Mouse (Mus musculus) gastrocnemius, postnatal 10 days (tissue): ENCODE results near the gene Tbx1. TPM values are rescaled to one million over a fixed set of nuclear protein-coding genes. Genes with fewer than 3 reads are reported as not detected.

Experiments
- DNase-seq: peaks from one replicate; pipeline ENCODE4 v3.0.0; 2021; ENCODE audit warnings: mixed read lengths
- long read RNA-seq, 2 experiments: library from polyadenylated mRNA; stranded (forward); transcript quantifications; one replicate each; pipeline ENCODE4 v2.0.0; 2021
- total RNA-seq, 2 experiments: library from RNA; stranded (reverse); gene quantifications; 2 replicates each; pipeline ENCODE4 v1.2.3; 2021

Gene Tbx1
- 1 to 10 TPM; 2.3 to 5.5 TPM for total RNA-seq
- long read RNA-seq, experiment 1, transcript Tbx1-203 (7 exons, 2,511 nt) = major isoform, 11 of 14 reads
- long read RNA-seq, experiment 1, partial matches to known transcripts = 2 of 14 reads
- long read RNA-seq, experiment 1, other reads (novel, unspliced or antisense) = 1 of 14 reads
- long read RNA-seq, experiment 2, transcript Tbx1-203 (7 exons, 2,511 nt) = major isoform, 6 of 9 reads
- long read RNA-seq, experiment 2, partial matches to known transcripts = 1 of 9 reads
- long read RNA-seq, experiment 2, other reads (novel, unspliced or antisense) = 2 of 9 reads

DNA sequence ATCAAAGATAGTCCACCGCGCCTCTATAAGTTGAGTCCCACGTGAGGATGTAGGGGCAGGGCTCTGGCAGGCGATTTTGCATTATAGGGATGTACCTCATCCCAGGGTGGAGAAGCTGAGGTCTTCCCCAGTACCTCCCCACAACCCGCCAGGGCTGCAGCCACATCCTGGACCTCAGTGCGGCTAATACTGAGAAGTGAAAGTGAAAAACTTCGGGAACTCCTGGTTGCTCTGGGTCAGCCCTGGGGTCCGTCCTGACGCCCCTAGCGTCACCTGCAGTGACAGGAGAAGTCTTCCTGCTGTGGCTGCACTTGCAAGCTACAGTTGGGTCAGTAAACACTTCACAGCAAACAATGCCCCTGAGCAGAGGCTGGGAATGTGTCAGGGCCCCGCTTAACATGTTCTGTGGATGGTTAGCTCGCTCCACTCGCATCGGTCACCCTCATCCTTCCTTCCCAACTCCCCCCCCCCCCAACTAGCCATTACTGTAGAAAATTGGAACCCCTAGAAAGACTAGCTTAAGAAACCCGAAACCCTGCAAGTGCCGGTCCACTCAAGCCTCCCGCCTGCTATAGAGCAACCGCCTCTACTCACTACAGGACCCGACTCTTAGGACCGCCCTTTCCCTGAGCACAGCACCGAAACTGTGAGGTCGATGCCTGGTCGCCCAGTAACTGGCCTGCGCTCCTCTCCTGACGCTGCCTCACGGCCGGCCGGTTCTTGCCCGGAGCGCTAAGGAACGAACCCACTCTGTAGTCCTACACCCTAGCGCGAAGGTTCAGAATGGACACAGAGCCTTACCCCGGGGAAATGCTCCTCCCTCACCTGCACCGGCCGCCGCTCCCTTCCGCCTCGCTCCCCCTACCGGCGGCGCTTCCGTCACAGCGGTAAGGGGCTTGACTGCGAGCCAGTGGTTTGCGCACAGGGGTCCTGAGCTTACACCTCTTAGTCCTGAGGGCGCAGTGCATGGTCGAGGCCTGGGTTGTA is at the start of gene Tbx1:
TSS of gene Tbx1 (minus strand) at position 868 of the 987 bp plus-strand sequence.
- no peak for DNase-seq

- DNase-seq = no peak
Observed at GRCm38 (mm10) chr16:18639382-18639929, 49.0 kb upstream of the Tbx1 start.

GRCm38 (mm10) chr16:18638396-18638795 is 47.9 kb upstream of the Tbx1 start:
- no peak for DNase-seq

GRCm38 (mm10) chr16:18636804-18637203 is 46.3 kb upstream of the Tbx1 start:
- no peak for DNase-seq

DNA sequence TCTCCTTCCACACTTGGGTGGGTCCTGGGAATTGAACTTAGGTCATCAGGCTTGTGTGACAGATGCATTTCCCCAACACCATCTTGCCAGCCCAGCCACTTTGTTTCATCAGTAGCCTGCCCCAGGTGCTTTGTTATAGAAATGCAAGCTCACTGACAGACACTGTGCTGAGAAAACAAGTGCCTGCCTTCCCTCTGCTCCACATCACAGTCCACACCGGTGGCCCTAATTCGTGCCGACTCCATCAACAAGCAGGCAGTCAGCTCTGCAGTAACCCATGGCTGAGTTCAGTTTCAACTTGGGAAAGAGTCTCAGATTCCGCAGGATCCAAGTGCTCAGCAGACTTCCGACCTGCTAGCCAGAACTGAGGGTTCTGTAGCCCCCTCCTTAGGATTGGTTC is 45.9 kb upstream of the Tbx1 start:
- DNase-seq = no peak

GRCm38 (mm10) chr16:18633333-18633732 is 42.9 kb upstream of the Tbx1 start:
- peak; percentile 4 for DNase-seq

DNA sequence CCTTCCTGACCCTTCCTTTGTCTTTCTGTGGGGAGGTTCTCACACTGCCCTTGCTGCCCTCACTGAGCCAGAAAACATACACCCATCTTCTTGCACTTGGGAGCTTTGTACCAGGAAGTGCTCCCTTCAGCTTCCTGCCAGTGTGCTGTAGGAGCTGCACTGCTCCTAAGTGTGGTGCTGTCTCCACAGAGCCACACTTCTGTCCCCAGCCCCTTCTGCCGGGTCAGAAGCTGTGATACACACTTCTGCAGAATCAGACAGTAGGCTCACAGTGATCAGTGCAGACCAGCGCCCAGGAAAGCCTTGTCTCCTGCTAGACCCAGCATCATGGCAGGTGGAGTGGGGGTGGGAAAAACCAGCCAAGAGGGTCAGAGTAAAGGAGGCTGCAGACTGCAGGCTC is 42.3 kb upstream of the Tbx1 start:
- DNase-seq = peak; percentile 3

GRCm38 (mm10) chr16:18632059-18632458 is 41.6 kb upstream of the Tbx1 start:
- DNase-seq = peak; percentile 3

DNA sequence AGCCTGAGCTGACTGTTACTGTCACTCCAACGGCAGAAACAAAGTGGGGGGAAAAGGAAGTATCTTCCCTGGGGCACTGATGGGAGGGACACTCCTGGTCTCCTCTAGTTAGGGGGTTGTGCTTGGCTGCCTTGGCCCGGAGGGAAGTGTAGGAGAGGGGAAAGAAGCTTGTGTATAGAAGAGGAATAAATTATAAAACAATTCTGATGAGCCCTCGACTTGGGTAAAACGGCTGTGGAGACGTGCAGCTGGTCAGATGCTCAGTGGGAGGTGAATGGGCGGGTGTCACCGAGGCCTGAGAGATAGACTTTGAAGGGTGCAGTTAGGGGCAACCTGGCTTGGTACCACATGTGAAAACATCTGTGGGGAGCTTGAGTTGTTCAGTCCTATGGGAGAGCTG is 40.7 kb upstream of the Tbx1 start:
- DNase-seq = no peak

GRCm38 (mm10) chr16:18630291-18630690 is 39.8 kb upstream of the Tbx1 start:
- DNase-seq = no peak

GRCm38 (mm10) chr16:18629390-18630231 is 39.1 kb upstream of the Tbx1 start, which contains the start of gene Sept5:
Sept5 (minus strand) TSS chr16:18629954.
- DNase-seq = peak; percentile 79

DNA sequence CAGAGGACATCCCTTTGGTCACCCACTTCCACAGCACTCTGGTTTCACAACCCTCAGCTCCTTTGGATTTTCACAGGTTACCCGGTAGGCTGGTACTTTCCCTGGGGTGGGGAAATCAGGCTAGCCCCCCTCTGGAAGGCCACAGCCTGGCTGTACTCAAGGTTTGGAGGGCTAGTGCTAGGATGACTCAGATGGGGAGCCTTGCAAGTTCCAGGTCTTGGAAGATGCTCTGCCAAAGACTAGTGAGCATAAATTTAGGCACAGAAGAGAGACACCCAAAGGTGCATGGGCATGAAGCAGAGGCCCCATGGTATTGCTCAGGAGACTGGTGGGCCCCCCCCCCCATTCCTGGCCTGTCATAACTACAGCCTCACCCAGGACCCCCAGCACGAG is 38.5 kb upstream of the Tbx1 start:
- DNase-seq = peak; percentile 3

GRCm38 (mm10) chr16:18628206-18628947 is 37.9 kb upstream of the Tbx1 start:
- DNase-seq = peak; percentile 8

DNA sequence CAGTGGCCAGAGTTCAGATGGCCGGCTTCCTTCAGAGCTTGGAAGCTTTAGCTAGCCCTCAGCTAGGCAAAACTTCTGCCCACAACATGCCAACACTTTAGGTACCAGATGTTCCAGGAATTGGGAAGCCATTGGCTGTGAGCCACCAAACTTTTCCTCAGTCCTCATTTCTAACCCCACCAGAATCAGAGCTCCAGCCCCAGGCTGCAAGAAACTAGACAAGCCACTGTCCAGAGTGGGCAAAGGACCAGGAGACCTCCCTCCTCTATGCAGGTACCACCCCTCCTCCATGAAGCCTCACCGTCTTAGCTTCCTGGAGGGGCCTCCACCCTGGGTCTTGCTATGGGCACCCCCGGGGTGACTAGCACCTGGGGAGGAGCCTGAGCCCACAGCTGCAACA is 36.7 kb upstream of the Tbx1 start:
- DNase-seq = peak; percentile 12

DNA sequence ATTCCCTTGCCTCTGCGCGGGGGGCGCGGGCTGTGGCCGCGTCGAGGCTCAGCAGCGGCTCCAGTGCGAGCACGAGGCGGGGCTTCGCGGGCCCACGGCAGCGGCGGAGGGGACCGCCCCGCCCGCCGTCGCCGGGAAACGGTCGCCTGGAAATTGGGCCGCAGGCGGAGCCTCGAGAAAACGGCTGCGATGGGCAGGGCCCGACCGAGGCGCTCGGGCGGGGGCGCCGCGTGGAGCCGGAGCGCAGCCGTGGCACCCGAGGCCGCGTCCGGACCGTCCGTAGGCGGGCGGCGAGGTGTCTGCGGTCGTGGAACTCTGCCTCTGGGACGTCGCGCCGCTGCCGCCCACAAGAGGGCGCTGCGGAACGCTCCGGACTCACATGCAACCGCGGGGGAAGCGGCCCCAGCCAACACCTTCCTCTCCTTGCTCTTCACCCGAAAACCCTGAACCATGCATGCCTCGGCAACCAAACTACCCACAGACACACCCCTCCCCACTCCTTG is 36.0 kb upstream of the Tbx1 start, which contains the start of gene Gm49601:
TSS of gene Gm49601 (minus strand) at position 52 of the 503 bp plus-strand sequence.
- peak; percentile 85 for DNase-seq

GRCm38 (mm10) chr16:18625791-18626311 is 35.4 kb upstream of the Tbx1 start:
- DNase-seq = peak; percentile 32

- peak; percentile 3 for DNase-seq
Observed at GRCm38 (mm10) chr16:18625097-18625496, 34.6 kb upstream of the Tbx1 start.

- DNase-seq = no peak
Observed at GRCm38 (mm10) chr16:18624641-18625040, 34.2 kb upstream of the Tbx1 start.

DNA sequence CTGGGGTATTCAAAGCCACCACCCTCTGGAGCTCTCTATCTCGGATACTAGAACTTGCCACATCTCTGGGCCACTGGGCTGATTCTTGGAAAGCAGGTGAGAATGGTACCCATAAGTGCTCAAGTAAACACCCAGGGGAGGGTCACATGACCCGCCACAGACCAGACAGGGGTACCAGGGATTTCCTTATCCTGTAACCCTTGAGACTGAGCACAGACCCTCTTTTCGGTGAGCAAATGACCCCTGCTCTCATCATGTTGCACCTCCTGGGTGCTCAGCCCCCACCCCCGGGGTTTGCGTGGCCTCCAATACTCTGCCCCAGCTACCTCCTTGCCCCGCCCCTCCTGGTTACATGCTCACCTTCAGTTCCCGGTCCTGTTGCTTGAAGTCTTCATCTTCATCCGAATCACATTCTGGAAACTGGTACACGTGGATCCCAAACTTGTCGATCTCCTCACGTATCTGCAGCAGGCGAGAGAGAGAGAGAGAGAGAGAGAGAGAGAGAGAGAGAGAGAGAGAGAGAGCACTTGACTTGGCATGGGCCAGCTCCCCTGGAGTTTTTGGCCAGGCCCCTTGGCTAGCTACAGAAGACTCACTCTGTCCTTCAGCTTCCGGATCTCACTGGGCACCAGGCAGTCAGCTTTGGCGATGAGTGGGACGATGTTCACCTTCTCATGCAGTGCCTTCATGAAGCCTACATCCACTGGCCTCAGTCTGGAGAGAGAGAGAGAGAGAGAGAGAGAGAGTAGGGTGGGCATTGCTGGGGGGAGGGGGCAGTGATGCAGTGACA is 33.5 kb upstream of the Tbx1 start:
- no peak for DNase-seq
